Mouse (Mus musculus): ENCODE results near the gene Tex2. TPM values are rescaled to one million over a fixed set of nuclear protein-coding genes. Genes with fewer than 3 reads are reported as not detected.

Tex2 gene
- total RNA-seq, 2 experiments from 2014 or later, result 37.6 to 45.2 TPM

DNA sequence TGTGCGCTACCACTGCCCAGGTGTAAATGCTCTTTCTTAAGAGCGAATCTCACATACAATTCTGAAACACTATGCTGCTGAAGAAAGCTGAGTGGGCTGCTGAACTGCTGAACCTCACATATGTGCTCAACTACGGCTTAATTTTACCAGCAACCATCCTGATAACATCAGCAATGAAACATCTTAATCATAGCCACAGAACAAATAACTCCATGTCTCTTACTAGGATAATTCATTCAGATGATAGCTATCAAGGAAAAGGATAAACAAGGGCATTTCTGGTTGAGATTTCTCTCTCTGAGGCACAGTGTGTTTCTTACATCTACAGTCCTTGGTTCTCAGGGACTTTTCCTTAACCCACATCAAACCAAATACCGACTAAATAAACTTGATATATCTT is 128.3 kb downstream of the Tex2 start:
- DNase-seq, result no peak

DNA sequence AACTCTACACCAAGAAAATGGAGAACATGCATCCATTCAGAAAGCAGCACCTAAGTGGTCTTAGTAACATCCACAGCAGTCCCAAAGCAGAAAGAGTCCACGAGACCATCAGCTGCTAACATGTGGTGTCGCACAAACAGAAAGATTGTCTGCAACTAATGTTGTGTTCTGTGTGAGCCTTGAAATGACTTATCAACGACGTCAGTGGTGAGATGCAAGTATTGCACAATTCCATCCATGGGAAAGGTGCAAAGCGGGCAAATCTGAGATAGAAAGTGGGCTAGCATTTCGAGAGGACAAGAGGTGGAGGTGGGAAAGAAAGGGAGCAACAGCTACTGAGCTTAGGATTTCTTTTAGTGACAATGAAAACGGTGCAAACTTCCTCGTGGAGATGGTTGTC is 130.4 kb downstream of the Tex2 start:
- no peak for DNase-seq

DNA sequence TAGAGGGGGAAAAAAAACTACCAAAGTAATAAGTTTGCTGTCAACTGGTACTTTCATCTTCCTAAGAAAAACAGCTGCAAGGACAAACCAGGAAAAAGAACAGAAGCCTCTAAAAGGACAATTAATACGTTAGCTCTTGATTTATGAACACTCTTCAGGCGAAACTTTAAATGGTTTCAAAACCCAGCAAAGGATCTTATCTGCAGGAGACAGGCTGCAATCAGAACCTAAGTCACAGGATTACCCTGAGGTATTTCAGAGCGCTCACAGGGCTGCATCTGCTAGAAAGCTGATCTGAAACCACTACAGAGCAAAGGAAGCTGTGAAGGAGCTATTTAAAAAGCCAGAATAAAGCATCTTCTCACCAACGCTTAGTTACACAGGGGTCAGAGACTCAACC is 131.6 kb downstream of the Tex2 start:
- DNase-seq, result no peak

DNA sequence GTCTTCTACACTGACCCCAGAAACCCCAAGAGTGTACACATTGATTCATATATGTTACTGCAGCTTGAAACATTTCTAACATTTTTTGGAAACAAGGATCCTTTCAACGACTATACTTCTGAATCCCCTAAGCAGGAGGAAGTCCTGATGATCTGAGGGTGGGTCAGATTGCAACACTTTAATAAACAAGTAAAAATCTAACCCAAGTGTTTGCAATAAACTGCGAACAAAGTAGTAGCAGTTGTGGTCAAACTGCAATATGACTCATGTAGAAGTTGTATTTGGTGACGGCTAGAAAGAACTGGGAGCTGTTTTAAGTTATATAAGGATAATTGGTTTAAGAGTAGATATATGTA is 132.7 kb downstream of the Tex2 start:
- no peak for DNase-seq

DNA sequence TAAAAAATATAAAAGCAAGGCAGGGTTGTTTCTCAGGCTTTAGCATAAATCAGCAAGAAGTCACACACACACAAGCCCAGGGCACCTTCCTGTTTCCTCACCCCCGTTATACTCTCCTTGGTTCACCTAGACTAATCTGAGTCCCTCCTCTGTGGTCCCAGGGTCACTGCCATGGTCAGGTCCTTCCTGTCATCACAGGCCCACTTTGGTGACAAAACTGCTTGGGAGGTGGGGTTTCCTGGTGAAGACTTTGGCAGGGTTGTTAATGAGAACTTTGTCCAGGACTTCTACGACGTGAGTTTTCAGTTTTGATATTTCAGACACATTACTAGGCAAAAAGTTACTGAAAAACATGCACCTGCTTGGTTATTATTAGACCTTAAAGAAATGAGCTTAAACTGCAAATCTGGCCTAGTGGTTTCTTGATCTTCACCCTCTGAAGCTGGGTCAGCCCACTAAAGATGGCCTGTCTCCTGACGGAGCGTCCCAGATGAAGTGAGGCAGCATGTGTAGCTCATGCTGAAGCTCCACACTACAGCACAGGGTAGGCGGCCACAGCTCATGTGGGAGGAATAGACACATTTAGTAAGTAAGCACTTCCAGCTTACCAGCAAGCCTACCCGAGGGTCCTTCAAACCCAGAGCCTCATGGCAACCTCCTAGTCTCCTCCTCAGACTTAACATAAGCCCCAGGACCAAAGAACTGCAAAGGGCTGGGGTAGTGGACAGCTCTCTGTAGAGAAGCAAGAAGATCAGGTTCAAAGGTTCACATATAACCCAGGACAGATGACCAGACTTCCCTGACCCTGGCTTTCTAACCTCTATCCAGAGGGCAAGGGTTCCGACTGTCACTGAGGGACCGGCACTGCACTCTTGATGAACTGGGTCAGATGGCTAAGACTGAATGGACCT is 133.3 kb downstream of the Tex2 start:
- no peak for DNase-seq

DNA sequence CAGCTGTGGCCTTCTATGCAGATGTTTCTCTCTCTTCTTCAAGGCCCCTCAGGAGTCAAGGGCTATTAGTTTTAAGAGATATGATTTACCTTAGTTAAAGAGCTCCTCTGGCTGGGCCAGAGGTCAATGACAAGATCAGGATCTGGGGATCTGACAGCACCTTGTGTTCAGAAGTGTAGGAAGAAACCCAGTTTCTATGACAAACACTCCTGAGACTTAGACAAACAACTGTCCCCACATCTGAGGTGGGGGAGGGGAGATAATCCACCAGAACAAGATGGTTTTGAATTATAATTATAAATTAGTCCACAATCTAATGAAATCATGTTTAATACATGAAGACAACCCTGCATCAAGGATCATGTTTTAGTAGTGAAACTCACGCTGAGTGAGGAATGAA is 134.5 kb downstream of the Tex2 start:
- DNase-seq, result no peak

DNA sequence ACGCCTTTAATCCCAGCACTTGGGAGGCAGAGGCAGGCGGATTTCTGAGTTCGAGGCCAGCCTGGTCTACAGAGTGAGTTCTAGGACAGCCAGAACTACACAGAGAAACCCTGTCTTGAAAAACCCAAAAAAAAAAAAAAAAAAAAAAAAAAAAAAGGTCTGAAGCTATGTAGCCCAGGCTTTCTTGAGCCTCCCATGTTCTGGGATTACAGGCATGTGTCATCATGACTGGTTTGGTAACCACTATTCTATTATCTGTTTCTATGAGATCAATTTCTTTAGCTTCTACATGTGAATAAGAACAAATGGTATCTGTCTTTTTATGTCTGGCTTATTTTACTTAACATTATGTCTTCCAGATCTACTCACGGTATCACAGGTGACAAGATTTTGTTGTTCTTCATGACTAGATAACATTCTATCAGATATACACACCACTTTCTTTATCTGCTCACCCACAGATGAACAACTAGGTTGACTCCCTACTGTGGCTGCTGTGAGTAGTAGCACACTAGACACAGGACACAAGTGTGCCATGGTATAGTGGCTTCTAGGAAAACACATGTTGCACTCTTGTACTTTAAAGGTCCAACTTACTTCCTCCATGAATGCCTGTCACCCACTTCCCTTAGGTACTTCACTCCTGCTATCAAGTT is 135.6 kb downstream of the Tex2 start:
- no peak for DNase-seq

DNA sequence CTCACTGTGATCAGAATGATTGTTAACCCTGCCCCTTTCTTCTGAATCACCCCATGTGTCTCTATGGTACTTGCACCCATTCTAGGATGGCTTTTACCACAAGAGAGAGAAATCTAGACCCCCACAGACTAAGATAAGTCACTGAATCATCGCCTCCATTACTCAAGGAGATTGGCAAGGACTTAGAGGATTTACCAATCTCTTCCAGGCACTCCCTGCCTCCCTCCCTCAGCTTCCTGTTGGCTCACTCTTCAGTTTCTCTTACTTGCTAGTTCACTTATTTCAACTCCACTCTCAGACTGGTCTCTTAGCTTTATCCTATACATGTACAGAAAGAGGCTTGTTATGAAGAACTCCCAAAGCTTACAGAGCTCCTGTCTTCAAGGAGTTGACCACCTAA is 137.9 kb downstream of the Tex2 start:
- DNase-seq, result no peak

DNA sequence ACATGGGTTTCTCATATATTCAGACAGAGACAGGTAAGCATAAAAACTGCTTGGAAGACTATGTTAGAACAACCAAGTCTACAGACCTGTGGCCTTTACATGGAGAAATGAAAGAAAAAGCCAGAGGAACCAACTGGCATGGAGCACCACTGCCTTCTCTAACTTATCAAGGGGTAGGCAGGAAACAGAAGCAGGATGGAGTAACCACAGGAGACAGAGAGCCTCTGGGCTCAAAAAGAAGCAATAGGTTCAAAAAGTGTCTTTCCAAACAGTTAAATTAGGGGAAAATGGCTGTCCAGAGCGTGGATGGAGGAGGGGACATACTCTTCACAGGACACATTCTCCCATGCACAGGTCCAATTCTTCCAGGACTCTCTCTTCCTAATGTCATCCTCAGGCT is 141.6 kb downstream of the Tex2 start:
- no peak for DNase-seq

DNA sequence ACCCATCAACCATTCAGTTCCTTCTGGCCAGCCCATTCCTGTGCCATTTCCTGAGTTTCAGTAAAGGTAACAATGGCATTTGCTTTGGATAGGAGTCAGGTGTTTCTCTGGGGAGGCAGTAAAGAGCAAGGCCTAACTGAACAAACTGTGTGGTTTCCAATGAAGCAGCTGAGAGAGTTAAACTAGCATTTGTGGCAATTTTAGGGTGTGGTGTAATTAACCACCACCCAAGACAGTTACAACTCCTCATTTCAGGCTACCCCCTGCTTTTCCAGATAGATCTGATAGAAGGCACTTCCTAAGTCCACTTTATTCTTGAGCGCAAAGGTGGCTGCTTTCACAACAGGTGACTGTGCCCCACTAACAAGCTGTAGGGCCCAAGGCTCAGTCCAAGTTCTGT is 144.7 kb downstream of the Tex2 start:
- no peak for DNase-seq

DNA sequence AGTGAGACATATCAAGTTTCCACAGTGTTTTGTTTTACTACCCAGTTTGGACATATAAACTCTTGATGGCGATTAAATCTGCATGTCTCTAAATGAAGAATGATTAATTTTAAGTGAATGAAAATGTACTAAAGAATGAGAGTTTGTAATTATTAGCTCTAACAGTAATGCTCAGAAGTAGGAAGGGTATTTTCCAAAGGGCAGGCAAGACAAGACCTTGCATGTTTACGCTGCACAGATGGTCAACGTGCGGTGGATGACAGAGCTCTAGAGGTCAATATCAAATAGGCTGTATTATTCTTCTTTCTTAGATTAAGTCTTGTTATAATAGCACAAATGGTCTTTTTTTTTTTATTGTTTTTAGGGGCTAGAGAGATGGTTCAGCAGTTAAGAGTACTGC is 147.3 kb downstream of the Tex2 start:
- no peak for DNase-seq

DNA sequence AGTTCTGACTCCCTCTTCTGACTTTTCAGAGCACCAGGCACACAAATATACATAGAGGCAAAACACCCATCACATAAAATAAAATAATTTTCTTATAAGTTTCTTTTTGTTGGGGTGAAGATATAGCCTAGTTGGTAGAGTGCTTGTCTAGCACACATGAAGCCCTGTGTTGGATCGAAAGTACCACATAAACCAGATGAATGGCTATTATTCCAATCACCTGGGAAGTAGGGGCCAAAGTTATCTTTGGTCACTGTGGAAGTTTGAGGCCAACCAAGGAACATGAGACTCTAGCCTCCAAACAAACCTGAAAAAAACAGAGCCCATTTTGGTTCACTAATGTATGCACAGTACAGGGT is 147.7 kb downstream of the Tex2 start:
- DNase-seq, result no peak

DNA sequence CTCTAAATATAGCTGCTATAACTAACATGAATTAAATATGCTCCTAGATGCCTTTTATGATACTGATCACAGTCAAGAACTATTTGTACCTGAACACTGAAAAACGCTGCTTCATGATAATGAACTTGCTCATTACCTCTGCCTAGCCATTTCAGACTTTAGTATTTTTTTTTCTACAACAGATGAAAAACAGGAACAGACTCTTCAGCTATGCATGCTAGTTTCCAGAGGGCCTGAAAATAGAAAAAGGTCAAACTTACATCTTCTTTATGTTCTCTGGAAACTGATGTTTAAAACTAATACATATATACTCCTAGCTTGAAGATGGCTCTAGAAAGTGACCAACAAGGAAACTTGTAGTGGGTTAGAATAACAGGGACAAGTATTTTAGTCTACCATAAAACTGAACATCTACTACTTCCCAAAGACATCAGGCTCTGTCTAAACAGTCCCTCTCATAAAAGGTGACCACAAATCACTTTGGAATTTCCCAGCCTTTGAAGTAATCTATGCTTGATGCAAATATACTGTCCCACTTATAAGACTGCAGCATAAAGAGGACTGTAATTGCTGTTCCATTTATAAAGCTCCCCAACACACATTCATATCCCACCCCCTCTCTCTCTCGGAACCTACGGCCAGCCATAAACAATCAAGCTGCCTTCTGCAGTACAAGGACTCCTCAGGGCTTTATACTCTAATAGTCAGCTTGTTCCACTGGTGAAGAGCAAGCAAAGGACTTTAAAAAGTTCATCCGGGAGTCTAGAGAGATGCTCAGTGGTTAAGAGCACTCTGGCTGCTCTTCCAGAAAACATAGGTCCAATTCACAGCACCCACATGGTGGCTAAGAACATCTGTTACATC is 148.3 kb downstream of the Tex2 start:
- no peak for DNase-seq

DNA sequence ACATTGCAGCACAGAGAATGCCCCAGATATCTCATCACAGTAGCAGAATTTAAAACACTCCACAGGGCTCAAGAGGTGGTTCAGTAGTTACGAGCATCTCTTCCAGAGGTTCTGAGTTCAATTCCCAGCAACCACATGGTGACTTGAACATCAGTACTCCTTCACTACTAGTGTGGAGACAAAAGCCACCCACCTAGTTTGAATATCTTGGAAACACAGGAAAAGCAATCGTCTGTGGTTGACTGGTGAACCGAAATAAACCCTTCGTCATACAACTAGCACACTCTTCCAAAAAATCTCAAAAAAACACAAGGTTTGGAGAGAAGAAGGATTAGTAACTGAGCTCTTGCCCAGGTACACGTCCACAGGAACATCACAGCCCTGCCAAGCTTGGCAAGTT is 149.4 kb downstream of the Tex2 start:
- no peak for DNase-seq

DNA sequence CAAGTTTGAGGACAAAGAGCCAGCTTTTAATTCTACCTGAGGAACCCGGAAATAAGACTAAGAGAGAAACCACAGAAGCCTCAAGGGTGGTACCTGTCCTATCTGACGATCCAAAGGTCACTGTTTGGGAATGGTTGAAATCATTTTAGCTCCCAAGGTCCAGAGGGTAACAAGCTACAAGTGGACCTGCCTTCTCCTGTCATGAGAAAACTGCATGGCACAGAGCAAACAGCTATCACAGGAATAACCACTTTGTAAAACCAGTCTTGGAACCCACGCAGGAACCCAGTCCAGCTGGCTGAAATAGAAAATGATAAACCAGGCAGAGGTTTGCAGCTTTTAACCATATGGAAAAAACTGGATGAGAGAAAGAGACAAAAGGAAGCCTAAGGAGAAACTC is 150.9 kb downstream of the Tex2 start:
- no peak for DNase-seq

DNA sequence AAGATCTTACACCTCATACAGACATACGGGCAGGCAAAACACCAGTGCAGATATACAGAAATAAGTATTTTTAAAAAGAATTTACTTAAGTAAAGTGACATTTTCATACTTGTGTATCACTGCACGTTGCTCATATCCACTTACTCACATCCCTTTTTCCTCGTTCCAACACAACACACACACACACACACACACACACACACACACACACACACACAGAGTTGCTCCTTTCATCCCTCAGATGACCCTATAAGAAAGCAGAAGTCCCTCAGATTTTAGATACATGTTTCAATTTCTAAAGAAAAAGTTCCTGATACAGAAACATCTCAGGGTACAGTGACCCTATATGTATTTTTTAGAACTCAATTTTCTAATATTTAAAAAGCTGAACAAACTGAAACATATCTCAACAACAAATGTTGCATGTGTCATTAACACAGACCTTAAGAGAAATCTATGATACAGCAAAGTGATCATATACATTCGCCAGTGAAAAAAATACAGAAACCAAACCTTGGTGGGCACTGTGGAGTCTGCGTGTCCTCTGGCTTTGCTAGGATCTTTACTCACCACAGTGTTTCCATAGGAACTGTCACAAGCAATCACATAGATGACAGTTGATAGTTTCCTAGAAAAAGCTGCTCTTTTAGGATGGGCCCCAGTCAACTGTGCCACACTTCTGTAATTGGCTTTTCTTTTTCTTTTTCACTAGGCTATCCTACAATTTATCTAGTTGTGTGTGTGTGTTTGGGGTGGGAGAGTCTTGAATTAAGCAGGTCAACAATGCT is 151.9 kb downstream of the Tex2 start:
- no peak for DNase-seq

DNA sequence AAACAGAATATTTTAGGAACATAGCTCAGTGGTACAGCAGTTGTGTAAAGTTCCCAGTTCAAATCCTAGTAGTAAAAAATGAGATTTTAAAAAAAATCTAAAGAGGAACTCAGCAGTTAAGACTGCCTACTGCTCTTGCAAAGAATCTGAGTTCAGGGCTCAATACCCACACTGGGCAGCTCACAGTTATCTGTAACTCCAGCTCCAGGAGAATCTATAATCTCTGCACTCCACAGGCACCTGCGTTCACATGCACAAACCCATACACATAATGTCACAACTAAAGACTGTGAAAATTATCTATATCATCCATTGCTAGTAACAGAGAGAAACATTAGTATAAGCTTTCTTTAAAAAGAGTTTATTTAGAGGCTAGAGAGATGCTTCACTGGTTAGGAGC is 152.6 kb downstream of the Tex2 start:
- no peak for DNase-seq

DNA sequence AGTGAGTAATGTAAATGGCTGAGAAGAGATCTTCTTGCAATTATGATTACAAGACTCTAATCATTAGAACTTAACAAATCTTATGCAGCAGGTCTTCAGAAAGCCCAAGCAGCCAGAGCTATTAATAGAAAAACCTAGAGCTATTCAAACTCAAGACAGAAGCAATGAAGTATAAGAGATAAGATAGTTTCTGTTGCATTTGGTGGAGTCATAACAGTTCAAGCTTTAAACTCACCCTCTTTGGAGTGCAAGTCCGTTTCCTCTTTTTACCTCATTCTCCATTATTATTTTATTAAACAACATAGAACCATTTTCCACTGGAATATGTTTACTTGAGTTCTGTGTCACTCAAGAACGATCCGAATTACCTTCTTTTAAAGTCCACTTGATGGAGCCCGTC is 154.7 kb downstream of the Tex2 start:
- no peak for DNase-seq

Data from heart, postnatal 4 days (tissue).